Mouse (Mus musculus) forebrain, postnatal 0 days (tissue): Measurements from ENCODE around the gene Smug1. TPM values are rescaled to one million over a fixed set of nuclear protein-coding genes. Genes with fewer than 3 reads are reported as not detected.

Experiments used
- ATAC-seq: fragments of 200-750 bp; cut with Nextera tagmentation; 2 replicates; pipeline ENCODE4 v1.8.0; 2017; ENCODE audit warnings: mild to moderate bottlenecking, moderate library complexity
- DNase-seq: peaks from one replicate; pipeline ENCODE4 v3.0.0-alpha.2; 2015
- H3K27ac ChIP-seq: fragments of 300-500 bp; sonication (generic); 2 replicates; pipeline ENCODE4 v1.5.1; 2014; ENCODE audit warnings: low read depth, mild to moderate bottlenecking, antibody characterized with exemption, low read length, moderate library complexity, mixed read lengths
- H3K27me3 ChIP-seq: fragments of 300-500 bp; sonication (generic); 2 replicates; pipeline ENCODE4 v1.6.1; 2014; ENCODE audit warnings: mild to moderate bottlenecking, low read length, mixed read lengths; ENCODE audit not compliant: insufficient read depth
- H3K36me3 ChIP-seq: fragments of 300-500 bp; sonication (generic); 2 replicates; pipeline ENCODE4 v1.6.1; 2014; ENCODE audit warnings: mild to moderate bottlenecking, moderate library complexity; ENCODE audit not compliant: insufficient read depth
- H3K4me1 ChIP-seq: fragments of 300-500 bp; sonication (generic); 2 replicates; pipeline ENCODE4 v1.6.1; 2014; ENCODE audit warnings: antibody characterized with exemption; ENCODE audit not compliant: insufficient read depth
- H3K4me2 ChIP-seq: fragments of 300-500 bp; sonication (generic); 2 replicates; pipeline ENCODE4 v1.6.1; 2014; ENCODE audit warnings: low read depth, mild to moderate bottlenecking, moderate library complexity
- H3K4me3 ChIP-seq: fragments of 300-500 bp; sonication (generic); 2 replicates; pipeline ENCODE4 v1.5.1; 2014; ENCODE audit warnings: low read depth, low read length, mixed read lengths
- H3K9ac ChIP-seq: fragments of 300-500 bp; sonication (generic); 2 replicates; pipeline ENCODE4 v1.6.1; 2014; ENCODE audit warnings: mild to moderate bottlenecking
- H3K9me3 ChIP-seq: fragments of 300-500 bp; sonication (generic); 2 replicates; pipeline ENCODE4 v1.6.1; 2016; ENCODE audit warnings: low read length
- CTCF ChIP-seq: sonication (generic); IDR thresholded peaks from 2 replicates; pipeline ENCODE4 v1.5.1; 2016; ENCODE audit warnings: antibody characterized with exemption, control low read depth, low read depth
- WGBS: fragments of 180-500 bp; shearing (Covaris S2); extraction: QIAGEN DNeasy Blood & Tissue Kit; methylation state at CpG from one replicate; pipeline ENCODE4 v1.1.7; 2014; 5-methylcytosine and 5-hydroxymethylcytosine counted together
- polyA plus RNA-seq: library from polyadenylated mRNA; unstranded; fragments of >200 nt; fragmentation: Nextera tagmentation; extraction: Ambion mirVana; gene quantifications from 2 replicates; pipeline ENCODE4 v1.2.1, GENCODE M21; 2015
- total RNA-seq: library from RNA; depleted of rRNA; stranded (reverse); fragments of >200 nt; gene quantifications from 2 replicates; pipeline ENCODE4 v1.2.3, GENCODE M21; 2014; rRNA removed

The Smug1 gene
- total and polyA plus RNA-seq, 2 experiments from 2014 or later: 18.5 to 34.0 TPM

DNA sequence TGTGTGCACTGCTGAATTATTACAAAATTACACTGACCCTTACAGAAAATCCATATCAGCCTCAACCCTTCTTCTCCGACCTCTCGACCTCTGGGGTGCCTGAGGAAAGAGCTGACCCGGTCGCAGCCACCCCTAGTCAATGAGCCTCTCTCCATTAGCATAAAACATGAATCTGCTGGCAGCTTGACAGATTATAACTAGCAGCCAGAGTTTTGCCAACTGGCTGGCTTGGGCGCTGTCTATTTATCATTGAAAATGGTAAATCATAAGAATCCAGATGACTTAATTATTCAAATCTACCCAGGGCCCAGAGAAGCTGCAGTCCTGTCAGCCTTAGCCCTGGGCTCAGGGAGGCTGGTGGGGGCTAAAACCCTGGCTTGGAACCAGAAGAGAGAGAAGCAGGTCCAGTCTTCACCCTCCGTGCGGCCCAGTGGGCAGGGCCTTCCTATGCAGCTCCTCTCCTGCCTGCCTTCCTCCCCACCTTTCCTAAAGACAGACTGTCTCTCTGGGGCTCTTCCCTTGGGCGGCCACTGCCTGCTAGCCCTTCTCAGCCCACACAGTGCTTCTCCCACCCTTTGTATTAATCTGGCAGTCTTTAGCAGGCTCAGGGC lies 58.7 kb downstream of the Smug1 start:
- Histone ChIP-seq H3K4me2 (no peak overlapping the region), H3K9me3 (no peaks in the 10 kb centered on the region), H3K27me3 (peaks cover 12% of the 10 kb centered on the region), H3K4me1 (no peaks in the 10 kb centered on the region), H3K4me3 (no peak overlapping the region), H3K9ac (no peak overlapping the region), H3K36me3 (no peaks in the 10 kb centered on the region), H3K27ac (no peak overlapping the region)
- peak; percentile 39 for DNase-seq
- 38% methylated on average over 8 of the region's 8 CpGs for WGBS
- ATAC-seq: no peak
- TF ChIP-seq CTCF: no peak

DNA sequence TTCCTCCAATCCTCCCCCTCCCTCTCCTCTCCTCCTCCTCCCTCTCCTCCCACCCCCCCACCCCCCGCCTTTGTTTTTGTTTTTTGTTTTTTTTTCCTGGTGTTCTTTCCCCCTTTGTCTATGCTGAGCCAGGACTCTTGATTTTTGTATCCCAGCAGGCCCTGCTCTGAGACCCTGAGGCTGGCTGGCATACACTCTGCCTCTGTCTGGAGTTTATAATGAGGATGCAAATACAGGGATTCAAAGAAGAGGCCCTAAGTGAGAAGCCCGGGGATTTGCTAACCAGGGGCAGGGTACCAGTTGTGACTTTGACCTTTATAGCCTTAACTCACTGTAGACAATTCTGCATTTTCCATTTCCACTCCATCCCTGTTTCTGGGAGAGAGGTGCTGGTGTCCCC lies 60.7 kb downstream of the Smug1 start:
- WGBS: 11% methylated on average over 2 of the region's 2 CpGs
- H3K27me3 ChIP-seq: peaks cover 30% of the 10 kb centered on the region
- H3K36me3 ChIP-seq: no peaks in the 10 kb centered on the region
- H3K9ac ChIP-seq: no peak overlapping the region
- no peak for TF ChIP-seq CTCF
- DNase-seq (no peak), ATAC-seq (no peak)
- H3K4me1 ChIP-seq: no peaks in the 10 kb centered on the region
- H3K4me3 ChIP-seq: no peak overlapping the region
- H3K4me2 ChIP-seq: no peak overlapping the region
- no peaks in the 10 kb centered on the region for H3K9me3 ChIP-seq
- no peak overlapping the region for H3K27ac ChIP-seq

Other genes with a start within 250 kb of the Smug1 start
- gene Hoxc13, start 246.0 kb downstream of the Smug1 start, total RNA-seq: not detected in 2 replicates
- not detected in 2 replicates for gene Hoxc13, start 246.0 kb downstream of the Smug1 start, polyA plus RNA-seq
- not detected in 2 replicates for gene Hoxc12, start 230.3 kb downstream of the Smug1 start, total RNA-seq
- not detected in 2 replicates for gene Hoxc12, start 230.3 kb downstream of the Smug1 start, polyA plus RNA-seq
- not detected in 2 replicates for gene Hoxc11, start 212.7 kb downstream of the Smug1 start, total RNA-seq
- not detected in 2 replicates for gene Hoxc11, start 212.7 kb downstream of the Smug1 start, polyA plus RNA-seq
- not detected in 2 replicates for gene Hoxc10, start 200.3 kb downstream of the Smug1 start, total RNA-seq
- not detected in 2 replicates for gene Hoxc10, start 200.3 kb downstream of the Smug1 start, polyA plus RNA-seq
- not detected in 2 replicates for gene Hoxc5, start 199.6 kb downstream of the Smug1 start, total RNA-seq
- gene Hoxc5, start 199.6 kb downstream of the Smug1 start, polyA plus RNA-seq: not detected in 2 replicates
- gene Hoxc9, start 190.7 kb downstream of the Smug1 start, total RNA-seq: not detected in 2 replicates
- gene Hoxc9, start 190.7 kb downstream of the Smug1 start, polyA plus RNA-seq: not detected in 2 replicates
- gene Hoxc8, start 176.5 kb downstream of the Smug1 start, total RNA-seq: not detected in 2 replicates
- not detected in 2 replicates for gene Hoxc8, start 176.5 kb downstream of the Smug1 start, polyA plus RNA-seq
- not detected in 2 replicates for gene Hoxc6, start 168.8 kb downstream of the Smug1 start, total RNA-seq
- gene Hoxc6, start 168.8 kb downstream of the Smug1 start, polyA plus RNA-seq: not detected in 2 replicates
- gene Hoxc4, start 148.2 kb downstream of the Smug1 start, total RNA-seq: not detected in 2 replicates
- not detected in 2 replicates for gene Hoxc4, start 148.2 kb downstream of the Smug1 start, polyA plus RNA-seq
- 139 and 181 TPM in 2 replicates for gene Cbx5, start 72.7 kb upstream of the Smug1 start, total RNA-seq
- gene Cbx5, start 72.7 kb upstream of the Smug1 start, polyA plus RNA-seq: 74.1 and 90.4 TPM in 2 replicates
- gene Hnrnpa1, start 73.3 kb upstream of the Smug1 start, total RNA-seq: 205 and 270 TPM in 2 replicates
- 653 and 670 TPM in 2 replicates for gene Hnrnpa1, start 73.3 kb upstream of the Smug1 start, polyA plus RNA-seq
- 0.85 and 1.6 TPM in 2 replicates for gene Nfe2, start 91.3 kb upstream of the Smug1 start, total RNA-seq
- 0.30 and 0.34 TPM in 2 replicates for gene Nfe2, start 91.3 kb upstream of the Smug1 start, polyA plus RNA-seq
- 120 and 147 TPM in 2 replicates for gene Copz1, start 105.6 kb upstream of the Smug1 start, total RNA-seq
- gene Copz1, start 105.6 kb upstream of the Smug1 start, polyA plus RNA-seq: 209 and 217 TPM in 2 replicates
- gene Gpr84, start 143.5 kb upstream of the Smug1 start, total RNA-seq: 0.29 and 0.54 TPM in 2 replicates
- gene Gpr84, start 143.5 kb upstream of the Smug1 start, polyA plus RNA-seq: 0.31 and 0.33 TPM in 2 replicates
- gene Zfp385a, start 173.0 kb upstream of the Smug1 start, total RNA-seq: 11.6 and 13.0 TPM in 2 replicates
- gene Zfp385a, start 173.0 kb upstream of the Smug1 start, polyA plus RNA-seq: 20.5 and 21.3 TPM in 2 replicates
- 2.2 and 3.2 TPM in 2 replicates for gene Itga5, start 199.7 kb upstream of the Smug1 start, total RNA-seq
- 2.9 and 3.5 TPM in 2 replicates for gene Itga5, start 199.7 kb upstream of the Smug1 start, polyA plus RNA-seq